Mouse (Mus musculus): ENCODE measurements around the gene Serinc3. TPM values are rescaled to one million over a fixed set of nuclear protein-coding genes. Genes with fewer than 3 reads are reported as not detected.
A peak's percentile ranks its signal among the peaks of the same experiment; 100 is the strongest.

Gene Serinc3
- total RNA-seq, 1 experiment from 2014 or later = 868 TPM

GRCm38 (mm10) chr2:163580069-163580945 lies 64.6 kb downstream of the Serinc3 start:
- peak; percentile 75 for ATAC-seq (replicated peaks; ENCODE audit: insufficient number of reproducible peaks, low FRiP score, low TSS enrichment, poor library complexity, severe bottlenecking)

GRCm38 (mm10) chr2:163577986-163578385 lies 66.9 kb downstream of the Serinc3 start:
- no peak for ATAC-seq (replicated peaks; ENCODE audit: insufficient number of reproducible peaks, low FRiP score, low TSS enrichment, poor library complexity, severe bottlenecking)

GRCm38 (mm10) chr2:163575248-163575647 lies 69.7 kb downstream of the Serinc3 start:
- ATAC-seq (replicated peaks; ENCODE audit: insufficient number of reproducible peaks, low FRiP score, low TSS enrichment, poor library complexity, severe bottlenecking) = no peak; the same call in 1 of the 2 replicates

- no peak for ATAC-seq (replicated peaks; ENCODE audit: insufficient number of reproducible peaks, low FRiP score, low TSS enrichment, poor library complexity, severe bottlenecking)
These were observed 70.6 kb downstream of the Serinc3 start for GRCm38 (mm10) chr2:163574321-163574720.

Other genes with a start within 250 kb of the Serinc3 start
- gene Jph2, start 247.1 kb downstream of the Serinc3 start, total RNA-seq (2017) = not detected in 3 replicates
- gene Oser1, start 220.4 kb downstream of the Serinc3 start, total RNA-seq (2017) = 88.1 to 169 TPM (median 163 TPM) in 3 replicates
- gene Gdap1l1, start 206.7 kb downstream of the Serinc3 start, total RNA-seq (2017) = not detected in 3 replicates
- 2.2 to 3.4 TPM (median 3.2 TPM) in 3 replicates for gene Fitm2, start 172.5 kb downstream of the Serinc3 start, total RNA-seq (2017)
- not detected in 3 replicates for gene R3hdml, start 152.8 kb downstream of the Serinc3 start, total RNA-seq (2017)
- not detected in 3 replicates for gene Hnf4a, start 138.3 kb downstream of the Serinc3 start, total RNA-seq (2017)
- 23.3 to 53.6 TPM (median 28.7 TPM) in 3 replicates for gene Ttpal, start 42.8 kb downstream of the Serinc3 start, total RNA-seq (2017)
- gene Pkig, start 13.3 kb upstream of the Serinc3 start, total RNA-seq (2017) = 35.5 to 40.2 TPM (median 39.7 TPM) in 3 replicates
- gene Ada, start 105.1 kb upstream of the Serinc3 start, total RNA-seq (2017) = 2.3 to 4.2 TPM (median 3.8 TPM) in 3 replicates
- not detected in 3 replicates for gene Ccn5, start 175.7 kb upstream of the Serinc3 start, total RNA-seq (2017)
- gene Kcnk15, start 208.5 kb upstream of the Serinc3 start, total RNA-seq (2017) = not detected in 3 replicates